Mouse (Mus musculus) layer of hippocampus, adult 2 months (tissue): ENCODE measurements at regions not wholly inside any gene's neighbourhood (a gene's known extent, or its start where the extent isn't known, plus 50 kb on each side); places are given as distances from the start of the nearest gene placed in this dataset.
A peak's percentile ranks its signal among the peaks of the same experiment; 100 is the strongest.

Experiments used
- DNase-seq, 2 experiments: peaks; one replicate each; pipeline ENCODE4 v3.0.0; 2022; ENCODE audit warnings: low spot score in 2 of 2
- H3K27ac ChIP-seq: fragments of 200-600 bp; 2 replicates; pipeline ENCODE4 v1.8.1; 2022
- H3K4me3 ChIP-seq: fragments of 200-600 bp; 2 replicates; pipeline ENCODE4 v1.8.1; 2022; ENCODE audit warnings: mild to moderate bottlenecking
- CTCF ChIP-seq: fragments of 200-600 bp; conservative IDR thresholded peaks from 2 replicates; pipeline ENCODE4 v1.8.1; 2022; ENCODE audit warnings: antibody characterized with exemption, mild to moderate bottlenecking, moderate library complexity

DNA sequence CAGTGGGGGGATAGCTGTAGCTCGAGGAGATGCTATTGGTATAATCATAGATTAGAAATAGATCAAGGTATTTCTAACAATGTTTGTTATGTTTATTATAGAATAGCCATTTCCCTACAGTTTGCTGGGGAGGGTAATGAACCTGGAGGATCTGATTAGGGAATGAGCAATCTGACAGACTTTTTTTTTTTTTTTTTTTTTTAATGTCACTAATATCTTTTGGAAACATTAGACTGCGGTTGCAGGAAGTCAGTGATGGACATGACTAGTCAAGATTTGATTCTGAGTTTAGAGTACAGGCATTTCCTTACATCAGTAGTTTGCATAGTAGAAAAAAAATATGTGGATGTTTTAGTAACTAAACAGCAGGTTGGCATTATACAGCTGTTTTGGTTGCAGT lies 111.7 kb upstream of the Map3k1 start:
- TF ChIP-seq CTCF: no peak
- DNase-seq: no peak
- Histone ChIP-seq H3K4me3 (no peak overlapping the region), H3K27ac (no peak overlapping the region)

GRCm38 (mm10) chr13:111921142-111922035 lies 112.6 kb upstream of the Map3k1 start:
- no peak for DNase-seq
- no peak for TF ChIP-seq CTCF
- Histone ChIP-seq H3K4me3 (no peak overlapping the region), H3K27ac (no peak overlapping the region)

GRCm38 (mm10) chr13:111925349-111925748 lies 116.6 kb upstream of the Map3k1 start:
- TF ChIP-seq CTCF: no peak
- H3K27ac ChIP-seq: no peak overlapping the region
- H3K4me3 ChIP-seq: no peak overlapping the region
- no peak for DNase-seq

GRCm38 (mm10) chr13:111926801-111927200 lies 118.0 kb upstream of the Map3k1 start:
- TF ChIP-seq CTCF: no peak
- DNase-seq: no peak
- Histone ChIP-seq H3K4me3 (no peak overlapping the region), H3K27ac (no peak overlapping the region)

- no peak for TF ChIP-seq CTCF
- no peak overlapping the region for H3K4me3 ChIP-seq
- H3K27ac ChIP-seq: no peak overlapping the region
- DNase-seq: no peak
These were observed 118.7 kb upstream of the Map3k1 start for GRCm38 (mm10) chr13:111927489-111927888.

DNA sequence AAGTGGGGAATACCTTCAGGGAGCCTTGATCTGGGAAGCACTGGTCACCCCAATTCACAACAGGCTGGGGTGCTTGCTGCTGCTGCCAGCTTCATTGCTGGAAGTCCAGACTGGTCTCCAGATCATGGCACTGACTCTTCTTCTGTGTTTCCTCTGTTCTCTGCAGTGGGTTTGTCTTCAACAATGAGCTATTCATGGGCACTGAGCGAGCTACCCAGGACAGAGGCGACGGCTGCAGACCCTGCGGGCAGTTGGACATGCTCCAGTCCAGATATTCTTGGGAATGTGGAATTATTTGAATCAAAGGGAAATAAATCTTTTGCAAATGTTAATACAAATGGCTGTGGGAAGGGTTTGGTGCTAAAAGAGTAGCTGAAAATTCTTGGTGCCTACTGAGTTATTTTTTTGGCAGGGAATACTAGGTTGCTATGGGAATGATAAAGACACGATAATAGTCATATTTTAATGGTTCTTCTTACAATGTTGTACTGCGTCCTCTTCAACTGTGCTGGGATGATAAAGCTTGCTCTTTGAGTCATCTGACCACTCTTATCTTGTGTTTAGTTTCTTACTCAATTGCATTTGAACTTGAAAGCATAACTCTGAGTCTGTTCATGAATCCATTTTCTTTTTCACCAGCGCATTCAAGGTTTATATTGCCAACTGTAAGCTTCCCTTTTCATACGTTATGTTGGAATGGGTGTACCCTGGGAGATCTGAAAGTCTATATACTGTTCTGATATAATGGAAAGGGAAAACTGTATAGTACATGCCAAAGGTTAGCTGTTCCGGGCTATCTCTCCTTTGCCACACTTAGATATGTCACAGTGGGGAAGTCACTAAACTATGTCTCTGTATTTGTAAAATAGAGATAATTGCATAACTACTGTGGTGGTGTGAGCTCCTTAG lies 120.1 kb upstream of the Map3k1 start:
- H3K27ac ChIP-seq: no peak overlapping the region
- H3K4me3 ChIP-seq: no peak overlapping the region
- DNase-seq: peak in 1 of 2 experiments; percentile 7
- TF ChIP-seq CTCF: no peak

- no peak overlapping the region for H3K4me3 ChIP-seq
- TF ChIP-seq CTCF: no peak
- DNase-seq: no peak
- no peak overlapping the region for H3K27ac ChIP-seq
These were observed 121.1 kb upstream of the Map3k1 start for GRCm38 (mm10) chr13:111929908-111930307.

GRCm38 (mm10) chr13:111932464-111932863 lies 123.7 kb upstream of the Map3k1 start:
- TF ChIP-seq CTCF: no peak
- no peak for DNase-seq
- no peak overlapping the region for H3K27ac ChIP-seq
- H3K4me3 ChIP-seq: no peak overlapping the region

- no peak overlapping the region for H3K27ac ChIP-seq
- no peak overlapping the region for H3K4me3 ChIP-seq
- no peak for TF ChIP-seq CTCF
- no peak for DNase-seq
These were observed 124.9 kb upstream of the Map3k1 start for GRCm38 (mm10) chr13:111933526-111934240.

DNA sequence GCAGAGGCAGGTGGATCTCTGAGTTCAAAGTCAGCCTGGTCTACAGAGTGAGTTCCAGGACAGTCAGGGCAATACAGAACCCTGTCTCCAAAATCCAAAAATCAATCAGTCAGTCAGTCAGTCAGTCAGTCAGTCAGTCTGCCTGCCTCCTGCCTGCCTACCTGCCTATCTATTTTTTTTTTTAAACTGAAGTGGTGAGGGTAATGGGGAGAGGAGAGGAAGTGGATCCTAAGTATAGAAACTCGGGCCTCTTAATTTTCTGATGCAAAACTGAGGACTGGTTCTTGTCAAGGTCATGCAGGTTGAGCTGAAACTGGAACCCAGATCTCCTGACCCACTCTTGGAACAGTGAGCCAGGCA lies 126.9 kb upstream of the Map3k1 start:
- no peak for TF ChIP-seq CTCF
- Histone ChIP-seq H3K4me3 (no peak overlapping the region), H3K27ac (no peak overlapping the region; the same call in 1 of the 2 replicates)
- DNase-seq: no peak

GRCm38 (mm10) chr13:111936081-111936857 lies 127.5 kb upstream of the Map3k1 start:
- TF ChIP-seq CTCF: no peak
- Histone ChIP-seq H3K27ac (peak overlapping the region; percentile 10; the same call in 1 of the 2 replicates), H3K4me3 (no peak overlapping the region)
- no peak for DNase-seq

- Histone ChIP-seq H3K27ac (no peak overlapping the region), H3K4me3 (no peak overlapping the region)
- DNase-seq: no peak
- no peak for TF ChIP-seq CTCF
These were observed 128.2 kb upstream of the Map3k1 start for GRCm38 (mm10) chr13:111936983-111937382.
